Mouse (Mus musculus): Measurements from ENCODE around the gene Tbcb. TPM values are rescaled to one million over a fixed set of nuclear protein-coding genes. Genes with fewer than 3 reads are reported as not detected.
A peak's percentile ranks its signal among the peaks of the same experiment; 100 is the strongest.

The Tbcb gene
- polyA plus RNA-seq, 1 experiment: 67.8 TPM

DNA sequence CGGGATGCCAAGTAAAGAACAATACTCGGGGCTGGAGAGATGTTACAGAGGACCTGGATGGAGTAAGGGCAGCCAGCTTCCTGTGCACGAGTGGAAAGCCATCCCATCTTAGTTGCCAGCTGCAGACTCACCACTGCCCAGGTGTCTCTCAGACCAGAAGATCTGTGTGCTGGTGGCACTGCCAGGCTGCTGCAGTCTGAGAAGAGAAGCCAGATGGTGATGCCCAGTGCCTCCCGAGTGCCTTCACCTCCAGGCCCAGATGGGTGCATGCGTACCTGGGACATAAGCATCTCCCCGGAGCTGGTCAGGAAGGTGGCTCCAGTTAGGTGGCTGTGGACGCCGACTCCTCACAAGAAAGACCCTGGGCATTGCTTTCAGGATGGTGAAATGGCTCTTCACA is 3.0 kb upstream of the Tbcb start:
- TF ChIP-seq CTCF (IDR thresholded peaks at IDR 0.05; ENCODE audit: control insufficient read depth, insufficient read depth, low read length): no peak
- TF ChIP-seq POLR2A (IDR thresholded peaks at IDR 0.05; ENCODE audit: borderline replicate concordance, control insufficient read depth, low read depth, low read length): no peak
- H3K4me3 ChIP-seq (replicated peaks; ENCODE audit: control insufficient read depth, low read depth, low read length): no peak overlapping the region
- WGBS: 84% methylated on average over 8 of the region's 8 CpGs
- peaks cover 1% of the 10 kb centered on the region; the same call in 1 of the 2 replicates for H3K4me1 ChIP-seq (ENCODE audit: control insufficient read depth, insufficient read depth, low read length)
- H3K27ac ChIP-seq (ENCODE audit: control insufficient read depth, insufficient read depth, low read depth, low read length, poor library complexity): no peak overlapping the region

DNA sequence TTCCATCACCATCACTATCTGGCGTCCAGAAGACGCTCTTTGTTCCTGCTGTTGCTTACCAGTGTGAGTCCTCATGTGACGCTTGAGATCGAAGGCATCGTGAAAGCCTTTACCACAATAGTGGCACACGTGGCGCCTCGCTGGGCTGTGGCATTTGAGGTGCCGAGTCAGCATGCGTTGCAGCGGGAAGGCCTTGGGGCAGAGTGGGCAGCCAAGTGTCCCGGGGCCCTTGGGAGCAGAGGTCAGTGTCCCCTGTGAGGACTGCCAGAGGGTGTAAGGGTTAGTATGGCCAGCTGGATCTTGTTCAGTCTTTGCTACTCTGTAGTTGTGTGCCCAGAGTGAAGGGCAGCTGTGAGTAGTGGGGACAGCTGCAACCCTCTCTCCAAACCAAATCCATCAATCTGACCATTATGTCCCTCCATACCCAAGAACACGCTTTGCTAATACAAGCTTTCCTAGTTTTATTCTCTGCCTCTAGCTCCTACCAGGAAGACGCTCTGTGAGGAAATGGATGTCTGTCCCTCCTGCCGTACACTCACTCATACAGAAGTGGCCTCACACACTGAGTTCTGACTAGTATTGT is 2.3 kb upstream of the Tbcb start:
- 89% methylated on average over 15 of the region's 15 CpGs for WGBS
- TF ChIP-seq CTCF (IDR thresholded peaks at IDR 0.05; ENCODE audit: control insufficient read depth, insufficient read depth, low read length) (no peak), POLR2A (IDR thresholded peaks at IDR 0.05; ENCODE audit: borderline replicate concordance, control insufficient read depth, low read depth, low read length) (no peak)
- H3K27ac ChIP-seq (ENCODE audit: control insufficient read depth, insufficient read depth, low read depth, low read length, poor library complexity): no peak overlapping the region

DNA sequence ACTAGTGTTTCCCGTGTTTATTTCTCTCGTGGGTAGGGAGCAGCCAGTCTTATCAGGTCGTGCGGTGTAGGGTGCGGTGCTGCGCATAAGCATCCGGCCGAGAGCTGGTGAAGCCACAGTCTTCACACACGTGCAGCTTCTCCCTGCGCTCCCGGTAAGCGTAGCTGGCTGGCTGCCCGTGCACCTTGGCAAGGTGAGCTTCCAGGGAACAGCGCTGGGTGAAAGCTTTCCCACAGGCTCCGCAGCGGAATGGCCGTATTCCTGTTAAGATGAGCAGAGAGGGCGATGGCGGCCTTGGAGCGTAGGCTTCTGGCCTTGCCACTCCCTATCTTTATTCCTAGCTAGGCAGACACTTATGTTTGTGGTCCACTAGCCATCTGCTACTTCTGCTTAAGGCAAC is 1.3 kb upstream of the Tbcb start:
- WGBS: 87% methylated on average over 20 of the region's 20 CpGs
- Histone ChIP-seq H3K4me1 (ENCODE audit: control insufficient read depth, insufficient read depth, low read length) (peaks cover 1% of the 10 kb centered on the region; the same call in 1 of the 2 replicates), H3K27ac (ENCODE audit: control insufficient read depth, insufficient read depth, low read depth, low read length, poor library complexity) (no peak overlapping the region), H3K4me3 (replicated peaks; ENCODE audit: control insufficient read depth, low read depth, low read length) (no peak overlapping the region)
- TF ChIP-seq POLR2A (IDR thresholded peaks at IDR 0.05; ENCODE audit: borderline replicate concordance, control insufficient read depth, low read depth, low read length): no peak
- TF ChIP-seq CTCF (IDR thresholded peaks at IDR 0.05; ENCODE audit: control insufficient read depth, insufficient read depth, low read length): no peak

More for the DNA sequence above, 2.3 kb upstream of the Tbcb start:
- no peak overlapping the region for H3K4me3 ChIP-seq (replicated peaks; ENCODE audit: control insufficient read depth, low read depth, low read length)
- H3K4me1 ChIP-seq (ENCODE audit: control insufficient read depth, insufficient read depth, low read length): peaks cover 1% of the 10 kb centered on the region; the same call in 1 of the 2 replicates

DNA sequence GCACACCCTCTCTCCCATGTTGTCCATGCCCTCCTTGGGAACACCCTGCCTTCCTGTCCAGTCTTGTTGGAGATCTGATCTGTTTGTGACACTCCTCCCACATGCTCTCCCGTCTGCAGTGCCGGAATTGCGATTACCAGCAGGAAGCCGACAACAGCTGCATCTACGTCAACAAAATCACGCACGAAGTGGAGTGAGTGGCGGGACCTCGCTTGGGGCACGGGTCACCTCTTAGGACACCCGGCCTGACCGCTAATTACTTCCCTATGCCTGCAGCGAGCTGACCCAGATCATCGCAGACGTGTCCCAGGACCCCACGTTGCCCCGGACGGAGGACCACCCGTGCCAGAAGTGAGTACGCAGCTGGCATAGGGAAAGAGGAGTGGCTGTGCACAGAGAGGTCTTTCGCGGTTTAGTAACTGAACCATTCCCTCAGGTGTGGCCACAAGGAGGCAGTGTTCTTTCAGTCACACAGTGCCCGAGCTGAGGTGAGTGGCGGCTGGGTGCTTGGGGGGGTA is 618 bp upstream of the Tbcb start:
- TF ChIP-seq POLR2A (IDR thresholded peaks at IDR 0.05; ENCODE audit: borderline replicate concordance, control insufficient read depth, low read depth, low read length): no peak
- peak; percentile 57 for TF ChIP-seq CTCF (IDR thresholded peaks at IDR 0.05; ENCODE audit: control insufficient read depth, insufficient read depth, low read length)
- Histone ChIP-seq H3K4me3 (replicated peaks; ENCODE audit: control insufficient read depth, low read depth, low read length) (peak overlapping the region; percentile 71), H3K4me1 (ENCODE audit: control insufficient read depth, insufficient read depth, low read length) (peaks cover 1% of the 10 kb centered on the region; the same call in 1 of the 2 replicates), H3K27ac (ENCODE audit: control insufficient read depth, insufficient read depth, low read depth, low read length, poor library complexity) (peak overlapping the region; percentile 30)
- 3% methylated on average over 24 of the region's 24 CpGs for WGBS

DNA sequence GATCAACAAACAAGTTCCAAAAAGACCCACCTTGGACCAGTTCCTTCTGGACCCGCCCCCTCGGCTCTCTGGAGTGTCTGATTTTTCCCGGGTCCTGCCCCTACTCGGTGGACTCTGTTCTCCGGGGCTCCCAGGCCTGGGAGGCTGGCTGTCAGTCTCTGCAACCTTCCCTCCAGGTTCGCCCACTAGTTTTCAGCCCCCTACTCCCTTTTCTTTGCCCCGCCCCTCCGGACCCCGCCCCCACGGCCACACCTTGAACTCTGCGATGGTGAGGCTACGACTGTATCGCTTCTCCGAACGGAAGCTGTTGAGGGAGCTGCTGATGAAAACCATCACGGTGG is 774 bp downstream of the Tbcb start:
- TF ChIP-seq CTCF (IDR thresholded peaks at IDR 0.05; ENCODE audit: control insufficient read depth, insufficient read depth, low read length): no peak
- TF ChIP-seq POLR2A (IDR thresholded peaks at IDR 0.05; ENCODE audit: borderline replicate concordance, control insufficient read depth, low read depth, low read length): no peak
- H3K27ac ChIP-seq (ENCODE audit: control insufficient read depth, insufficient read depth, low read depth, low read length, poor library complexity): no peak overlapping the region
- under 1% methylated on average over 16 of the region's 16 CpGs for WGBS
- peak overlapping the region; percentile 71 for H3K4me3 ChIP-seq (replicated peaks; ENCODE audit: control insufficient read depth, low read depth, low read length)
- peaks cover 1% of the 10 kb centered on the region; the same call in 1 of the 2 replicates for H3K4me1 ChIP-seq (ENCODE audit: control insufficient read depth, insufficient read depth, low read length)

DNA sequence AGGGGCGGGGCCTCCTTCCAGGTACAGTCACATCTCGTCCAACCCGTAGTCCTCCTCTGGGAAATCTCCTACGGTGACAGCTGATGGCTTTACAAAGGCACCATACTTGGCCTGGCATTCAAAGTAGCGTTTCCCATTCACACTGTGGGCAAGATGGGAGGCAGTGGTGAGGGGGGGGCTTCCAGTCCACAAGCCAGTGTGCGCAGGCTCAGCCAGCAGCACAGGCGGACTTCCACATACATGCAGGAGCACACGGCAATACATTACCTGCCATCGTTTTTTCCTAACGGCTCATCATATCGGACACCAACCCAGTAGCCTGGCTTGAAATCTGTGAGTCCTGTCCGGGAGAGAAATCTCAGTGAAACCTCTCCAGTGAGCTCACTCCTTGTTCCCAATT is 7.9 kb downstream of the Tbcb start:
- H3K4me3 ChIP-seq (replicated peaks; ENCODE audit: control insufficient read depth, low read depth, low read length): no peak overlapping the region
- H3K27ac ChIP-seq (ENCODE audit: control insufficient read depth, insufficient read depth, low read depth, low read length, poor library complexity): no peak overlapping the region
- TF ChIP-seq POLR2A (IDR thresholded peaks at IDR 0.05; ENCODE audit: borderline replicate concordance, control insufficient read depth, low read depth, low read length): no peak
- no peak for TF ChIP-seq CTCF (IDR thresholded peaks at IDR 0.05; ENCODE audit: control insufficient read depth, insufficient read depth, low read length)
- 89% methylated on average over 12 of the region's 12 CpGs for WGBS
- H3K4me1 ChIP-seq (ENCODE audit: control insufficient read depth, insufficient read depth, low read length): peaks cover under 1% of the 10 kb centered on the region; the same call in 1 of the 2 replicates

DNA sequence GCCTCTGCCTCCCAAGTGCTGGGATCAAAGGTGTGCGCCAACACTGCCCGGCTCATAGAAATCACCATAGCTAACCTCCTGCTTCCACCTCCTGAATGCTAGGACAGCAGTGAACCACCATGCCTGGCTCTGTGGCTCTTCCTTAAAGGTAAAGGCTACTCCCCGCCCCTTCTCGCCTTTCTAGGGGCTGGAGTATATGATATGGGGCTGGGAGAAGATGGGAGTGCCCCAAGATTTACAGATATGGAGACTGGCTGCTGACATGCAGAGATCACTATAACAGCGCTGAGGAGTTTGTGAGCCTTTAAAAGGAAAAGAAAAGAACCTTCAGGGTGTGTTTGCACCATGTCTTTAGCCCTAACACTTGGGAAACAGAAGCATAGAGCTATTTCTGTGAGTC is 9.9 kb downstream of the Tbcb start:
- 77% methylated on average over 5 of the region's 5 CpGs for WGBS
- H3K27ac ChIP-seq (ENCODE audit: control insufficient read depth, insufficient read depth, low read depth, low read length, poor library complexity): no peak overlapping the region
- no peak overlapping the region for H3K4me3 ChIP-seq (replicated peaks; ENCODE audit: control insufficient read depth, low read depth, low read length)
- H3K4me1 ChIP-seq (ENCODE audit: control insufficient read depth, insufficient read depth, low read length): peaks cover 3% of the 10 kb centered on the region; the same call in 1 of the 2 replicates
- TF ChIP-seq CTCF (IDR thresholded peaks at IDR 0.05; ENCODE audit: control insufficient read depth, insufficient read depth, low read length) (no peak), POLR2A (IDR thresholded peaks at IDR 0.05; ENCODE audit: borderline replicate concordance, control insufficient read depth, low read depth, low read length) (no peak)

DNA sequence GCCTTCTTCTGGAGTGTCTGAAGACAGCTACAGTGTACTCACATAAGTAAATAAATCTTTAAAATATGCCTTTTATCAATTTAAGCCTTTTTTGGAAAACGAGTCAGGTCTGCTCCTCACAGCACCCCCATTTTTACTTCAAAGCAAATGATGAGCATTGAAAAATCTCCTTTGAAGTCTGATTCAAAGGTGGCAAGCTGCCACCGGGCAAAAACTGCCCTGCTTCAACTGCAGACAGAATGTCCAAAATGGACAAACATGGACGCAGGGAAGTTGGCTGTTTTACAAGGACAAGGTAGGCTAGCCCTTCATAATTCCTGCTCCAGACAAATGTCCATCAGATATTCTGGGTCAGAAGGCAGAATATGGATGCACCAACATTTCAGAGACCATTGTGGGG is 10.6 kb downstream of the Tbcb start:
- TF ChIP-seq POLR2A (IDR thresholded peaks at IDR 0.05; ENCODE audit: borderline replicate concordance, control insufficient read depth, low read depth, low read length): no peak
- no peak for TF ChIP-seq CTCF (IDR thresholded peaks at IDR 0.05; ENCODE audit: control insufficient read depth, insufficient read depth, low read length)

More for the DNA sequence above, 10.6 kb downstream of the Tbcb start:
- 76% methylated on average over 3 of the region's 3 CpGs for WGBS
- no peak overlapping the region for H3K27ac ChIP-seq (ENCODE audit: control insufficient read depth, insufficient read depth, low read depth, low read length, poor library complexity)
- peaks cover 3% of the 10 kb centered on the region; the same call in 1 of the 2 replicates for H3K4me1 ChIP-seq (ENCODE audit: control insufficient read depth, insufficient read depth, low read length)
- H3K4me3 ChIP-seq (replicated peaks; ENCODE audit: control insufficient read depth, low read depth, low read length): no peak overlapping the region
